Mouse (Mus musculus) testis, postnatal 10 days (tissue): ENCODE results near the gene Cacna1g.

Source experiments
- DNase-seq: peaks from one replicate; pipeline ENCODE4 v3.0.0; 2021; ENCODE audit warnings: low spot score

Cacna1g gene

GRCm38 (mm10) chr11:94480382-94480781, 6.4 kb upstream of the Cacna1g start:
- DNase-seq = no peak

GRCm38 (mm10) chr11:94477651-94478050, 3.7 kb upstream of the Cacna1g start:
- DNase-seq = no peak

GRCm38 (mm10) chr11:94475722-94476121, 1.7 kb upstream of the Cacna1g start:
- DNase-seq = no peak

- no peak for DNase-seq
Measured at GRCm38 (mm10) chr11:94474544-94474910, 529 bp upstream of the Cacna1g start.

GRCm38 (mm10) chr11:94472916-94473706, 887 bp downstream of the Cacna1g start:
- DNase-seq = no peak

GRCm38 (mm10) chr11:94472585-94472915, 1.4 kb downstream of the Cacna1g start:
- no peak for DNase-seq

GRCm38 (mm10) chr11:94471740-94472584, 2.0 kb downstream of the Cacna1g start:
- no peak for DNase-seq

- DNase-seq = no peak
Measured at GRCm38 (mm10) chr11:94470391-94470790, 3.6 kb downstream of the Cacna1g start.

- no peak for DNase-seq
Measured at GRCm38 (mm10) chr11:94469136-94470064, 4.6 kb downstream of the Cacna1g start.

- DNase-seq = no peak
Measured at GRCm38 (mm10) chr11:94468582-94469064, 5.4 kb downstream of the Cacna1g start.

GRCm38 (mm10) chr11:94466333-94466855, 7.6 kb downstream of the Cacna1g start:
- DNase-seq = no peak

- no peak for DNase-seq
Measured at GRCm38 (mm10) chr11:94464170-94464569, 9.8 kb downstream of the Cacna1g start.

- DNase-seq = no peak
Measured at GRCm38 (mm10) chr11:94461856-94462255, 12.1 kb downstream of the Cacna1g start.

GRCm38 (mm10) chr11:94457001-94457400, 17.0 kb downstream of the Cacna1g start:
- no peak for DNase-seq

- DNase-seq = no peak
Measured at GRCm38 (mm10) chr11:94456347-94456746, 17.7 kb downstream of the Cacna1g start.

GRCm38 (mm10) chr11:94455161-94455820, 18.7 kb downstream of the Cacna1g start:
- no peak for DNase-seq

GRCm38 (mm10) chr11:94454756-94455155, 19.2 kb downstream of the Cacna1g start:
- no peak for DNase-seq

- no peak for DNase-seq
Measured at GRCm38 (mm10) chr11:94451091-94451773, 22.8 kb downstream of the Cacna1g start.

- no peak for DNase-seq
Measured at GRCm38 (mm10) chr11:94449886-94450285, 24.1 kb downstream of the Cacna1g start.

GRCm38 (mm10) chr11:94449239-94449638, 24.8 kb downstream of the Cacna1g start:
- no peak for DNase-seq

- no peak for DNase-seq
Measured at GRCm38 (mm10) chr11:94447017-94447416, 27.0 kb downstream of the Cacna1g start.
